Mouse (Mus musculus): ENCODE data around the gene Pmf1.
"Not testable (repeated sequence)": the region's sequence is repeated elsewhere in the genome, so short reads cannot be mapped to it uniquely, and the experiment has no call there.

Pmf1 gene

DNA sequence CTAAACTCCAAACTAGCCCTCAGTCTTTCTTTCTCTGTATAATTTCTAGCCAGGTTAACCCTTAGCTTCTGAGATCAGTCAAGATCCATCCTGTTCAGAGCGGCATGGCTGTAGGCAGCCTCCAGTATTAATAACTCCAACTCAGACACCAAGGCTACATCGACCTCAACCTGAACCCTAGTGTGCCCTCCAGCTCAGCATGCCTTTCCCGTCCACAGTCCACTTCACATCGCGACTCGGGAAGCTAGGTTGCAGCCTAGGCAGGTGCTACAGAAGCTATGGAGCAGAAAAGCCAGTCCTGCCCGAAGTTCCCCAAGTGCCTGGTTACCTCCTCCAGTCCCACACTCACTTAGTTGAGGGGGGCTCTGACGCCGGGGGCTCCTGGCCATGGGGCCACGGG, 27.3 kb upstream of the Pmf1 start:
- DNase-seq, result peak; percentile 69

DNA sequence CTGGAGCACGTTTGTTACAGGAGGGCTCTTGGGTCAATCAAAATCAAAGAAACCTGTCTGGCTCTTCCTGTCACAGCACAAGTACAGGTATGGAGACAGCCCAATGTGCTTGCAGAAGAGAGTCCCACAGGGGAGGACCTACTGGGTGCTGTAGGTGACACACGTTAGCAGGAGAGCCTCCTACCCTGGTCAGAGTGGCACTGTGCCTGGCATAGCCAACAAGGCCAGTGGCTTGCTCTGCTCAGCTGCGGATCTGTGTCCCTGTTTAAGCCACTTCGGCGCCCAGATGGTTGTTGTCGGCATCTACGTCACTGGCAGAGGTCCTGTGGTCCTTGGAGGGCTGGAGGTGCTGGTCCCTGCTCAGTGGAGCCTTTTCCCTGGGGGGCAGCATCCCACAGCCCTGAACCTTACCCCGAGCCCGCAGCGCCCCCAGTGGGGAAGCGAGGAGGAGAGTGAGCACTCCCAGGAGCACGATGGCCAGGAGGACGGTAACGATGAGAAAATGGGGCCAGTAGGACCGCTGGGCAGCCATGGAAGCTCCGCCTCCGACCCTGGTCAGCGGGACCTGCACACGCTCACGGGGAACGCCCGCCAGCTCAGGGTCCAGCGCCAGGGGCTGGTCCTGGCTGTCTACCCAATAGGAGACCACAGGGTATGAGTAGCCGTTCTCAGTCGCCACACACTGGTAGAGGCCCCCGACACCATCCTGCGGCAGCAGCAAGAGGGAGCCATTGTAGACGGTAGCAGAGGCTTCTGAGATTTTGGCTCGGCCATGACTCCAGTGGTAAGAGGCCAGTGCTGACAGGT, 26.5 kb upstream of the Pmf1 start:
- DNase-seq, result peak; percentile 40

DNA sequence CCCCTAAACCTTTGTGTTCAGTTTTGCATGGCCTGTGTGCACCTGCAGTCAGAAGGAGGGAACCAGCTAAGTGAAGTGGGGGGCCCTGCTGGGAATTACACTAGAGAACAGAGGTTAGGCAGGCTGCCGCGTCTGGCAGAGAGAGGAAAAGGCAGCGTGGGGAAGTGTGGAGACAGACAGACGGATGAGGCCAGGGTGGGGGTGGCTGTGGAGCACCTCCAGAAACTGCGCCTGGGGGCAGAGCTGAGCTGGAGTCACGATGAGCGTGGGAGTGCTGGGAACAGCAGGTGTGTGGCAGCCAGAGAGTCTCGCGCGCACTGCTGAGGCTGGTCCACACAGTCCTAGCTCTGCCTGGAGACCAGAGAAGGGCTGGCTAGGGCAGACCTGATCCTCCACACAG, 25.4 kb upstream of the Pmf1 start:
- DNase-seq, result no peak

DNA sequence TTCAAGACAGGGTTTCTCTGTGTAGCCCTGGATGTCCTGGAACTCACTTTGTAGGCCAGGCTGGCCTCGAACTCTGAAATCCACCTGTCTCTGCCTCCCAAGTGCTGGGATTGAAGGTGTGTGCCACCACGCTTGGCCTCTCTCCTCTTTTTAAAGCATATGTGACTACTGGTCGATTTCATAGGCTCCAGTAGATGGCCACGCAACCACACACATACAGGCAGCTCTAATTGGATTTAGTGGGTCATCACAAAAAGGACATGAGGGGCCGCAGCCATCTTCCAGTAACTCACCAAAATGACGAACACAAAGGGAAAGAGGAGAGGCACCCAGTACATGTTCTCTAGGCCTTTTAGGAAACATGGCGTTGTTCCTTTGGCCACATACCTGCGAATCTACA, 18.5 kb upstream of the Pmf1 start:
- DNase-seq, result not testable (repeated sequence)

DNA sequence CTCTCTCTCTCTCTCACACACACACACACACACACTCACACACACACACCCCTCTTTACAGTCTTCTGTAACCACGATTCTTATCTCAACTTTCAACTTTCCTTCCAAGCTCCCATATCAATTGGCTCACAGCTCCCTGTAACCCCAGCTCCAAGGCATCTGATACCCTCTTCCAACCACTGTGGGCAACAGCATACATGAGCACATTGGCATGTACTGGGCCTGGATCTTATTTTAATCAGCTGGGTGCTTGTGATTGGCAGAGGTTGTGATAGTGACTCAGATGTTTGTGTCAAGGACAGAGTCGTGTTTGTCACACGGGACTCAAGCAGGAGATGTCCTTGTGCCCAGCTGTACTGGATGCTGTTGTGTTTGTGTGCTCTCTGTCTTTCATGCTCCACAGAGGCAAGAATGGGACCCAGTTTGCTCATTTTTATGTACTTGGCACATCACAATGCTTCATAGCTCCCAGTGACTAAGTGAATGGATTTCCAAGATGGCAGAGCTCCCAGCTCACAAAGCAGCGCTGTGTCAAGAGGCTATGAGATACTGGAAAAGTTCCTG, 17.3 kb upstream of the Pmf1 start:
- no peak for DNase-seq

DNA sequence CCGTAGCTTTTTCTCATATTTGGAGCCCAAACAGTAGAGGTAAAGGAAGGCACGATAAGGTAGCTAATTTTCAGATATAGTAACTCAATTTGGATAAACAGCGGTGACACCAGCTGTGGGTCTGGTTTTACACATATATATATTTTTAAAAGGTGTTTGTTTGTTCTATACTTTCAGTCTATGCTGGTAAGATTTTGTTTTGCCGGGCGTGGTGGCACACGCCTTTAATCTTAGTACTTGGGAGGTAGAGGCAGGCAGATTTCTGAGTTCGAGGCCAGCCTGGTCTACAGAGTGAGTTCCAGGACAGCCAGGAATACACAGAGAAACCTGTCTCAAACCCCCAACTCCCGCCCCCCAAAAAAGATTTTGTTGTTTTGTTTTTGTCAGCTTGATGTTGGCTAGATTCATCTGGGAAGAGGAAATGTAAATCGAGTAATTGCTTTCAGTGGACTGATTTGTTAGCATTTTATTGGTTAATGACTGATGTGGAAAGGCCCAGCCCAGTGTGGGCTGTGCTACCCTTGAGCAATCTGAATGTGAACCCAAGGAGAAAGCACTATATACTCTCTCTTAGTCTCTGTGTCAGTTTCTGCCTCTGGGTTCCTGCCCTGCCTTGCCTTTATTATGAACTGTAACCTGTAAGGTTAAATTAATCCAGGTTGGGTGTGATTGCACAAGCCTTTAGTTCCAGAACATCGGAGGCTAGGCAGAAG, 15.7 kb upstream of the Pmf1 start:
- DNase-seq, result peak; percentile 54

DNA sequence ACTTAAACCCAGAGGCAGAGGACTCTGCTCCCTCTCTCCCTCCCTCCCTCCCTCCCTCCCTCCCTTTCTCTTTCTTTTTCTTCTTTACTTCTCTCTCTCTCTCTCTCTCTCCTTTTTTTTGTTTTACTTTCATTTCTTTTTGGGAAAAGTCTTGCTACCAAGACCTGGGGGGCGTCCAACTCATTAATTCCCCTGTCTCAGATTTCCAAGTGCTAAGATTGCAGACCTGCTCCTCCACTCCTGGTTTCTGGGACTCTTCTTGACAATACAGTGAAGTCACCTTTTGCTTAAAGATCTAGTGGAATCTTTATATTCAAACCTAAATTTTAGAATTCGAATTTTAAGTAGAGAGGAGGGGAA, 15.2 kb upstream of the Pmf1 start:
- DNase-seq, result no peak

DNA sequence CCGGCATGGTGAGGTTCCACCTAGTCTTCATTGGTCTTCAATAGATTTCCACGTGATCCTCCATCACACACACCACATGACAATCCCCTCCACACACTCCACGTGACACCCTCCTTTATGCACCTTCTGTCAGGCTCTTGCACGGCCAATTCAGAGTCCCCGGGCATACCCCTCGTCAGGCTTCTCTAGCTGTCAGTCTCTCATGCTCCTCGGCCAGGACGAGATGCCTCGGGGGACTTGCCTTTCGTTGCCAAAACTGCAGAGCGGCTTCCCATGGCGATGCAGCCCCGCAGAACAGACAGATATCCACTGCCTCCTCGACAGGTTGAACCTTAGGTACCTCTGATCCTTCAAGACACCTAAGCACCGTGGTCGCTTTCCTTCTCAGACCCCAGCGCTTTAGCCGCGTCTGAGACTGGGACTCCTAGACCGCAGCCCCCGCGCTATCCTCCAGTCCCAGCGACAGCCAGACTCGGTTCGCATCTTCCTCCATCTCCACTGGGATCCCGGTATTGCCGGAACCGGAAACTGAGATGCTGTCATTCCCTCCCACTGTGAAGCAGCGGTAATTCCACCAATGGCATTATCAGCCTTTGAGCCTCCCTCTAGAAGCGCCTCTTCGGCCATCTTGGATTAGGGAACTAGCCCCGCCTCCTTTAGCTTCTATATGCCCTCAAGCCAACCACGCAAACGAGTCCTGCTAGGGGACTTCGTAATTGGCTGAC, 14.6 kb upstream of the Pmf1 start, which contains the start of gene Slc25a44:
Slc25a44 (minus strand) TSS at position 535 of the 725 bp plus-strand sequence.
- DNase-seq, result peak; percentile 99

DNA sequence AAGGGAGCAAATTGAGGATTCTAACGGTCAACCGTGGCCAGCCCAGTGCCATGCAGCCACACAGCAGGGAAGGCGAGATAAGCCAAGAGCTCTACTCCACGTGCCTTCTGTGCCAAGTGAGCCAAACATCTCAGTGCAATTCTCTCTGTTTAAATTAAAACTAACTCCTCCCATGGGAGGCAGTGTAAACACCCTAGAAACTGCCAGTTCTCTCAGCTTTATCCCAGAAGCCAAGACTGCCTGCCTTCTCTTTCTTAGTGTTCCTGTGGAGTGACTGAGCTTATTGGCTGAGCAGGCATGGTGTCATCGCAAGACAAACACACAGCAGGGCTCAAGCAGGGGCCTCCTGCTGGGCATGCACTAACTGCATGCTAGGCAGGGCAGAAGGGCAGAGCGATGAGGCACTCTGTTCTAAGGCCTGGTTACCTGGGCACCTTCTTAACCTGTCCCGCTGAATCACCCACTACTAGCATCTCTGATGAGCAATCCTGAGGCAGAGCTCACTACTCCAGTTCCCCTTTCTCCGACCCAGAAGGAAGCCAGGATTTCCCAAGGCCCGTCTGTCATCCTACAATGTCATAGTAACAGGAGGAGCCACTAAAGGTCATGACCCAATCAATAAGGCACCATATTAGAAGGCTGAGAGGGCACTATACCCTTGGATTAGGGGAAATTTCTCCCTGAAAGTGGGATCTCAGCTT, 12.0 kb upstream of the Pmf1 start:
- DNase-seq, result peak; percentile 67

DNA sequence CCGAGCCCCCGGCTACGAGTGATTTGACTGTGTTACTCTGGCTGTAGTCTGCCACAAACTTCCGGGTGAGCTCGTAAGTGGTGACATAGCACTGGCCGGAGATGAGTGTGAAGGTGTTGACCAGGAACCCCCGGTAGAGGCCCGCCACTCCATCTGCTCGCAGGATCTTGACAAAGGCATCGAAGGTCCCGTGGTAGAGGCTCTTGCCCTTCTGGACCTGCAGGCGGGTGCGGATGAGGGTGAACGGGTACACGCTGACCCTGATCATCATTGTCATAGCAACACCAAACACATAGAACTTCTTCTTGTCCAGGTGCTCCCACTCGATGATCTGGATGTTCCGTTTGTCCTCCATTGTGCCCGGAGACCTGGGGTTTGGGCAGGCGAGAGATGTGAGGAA, 10.6 kb upstream of the Pmf1 start:
- no peak for DNase-seq

DNA sequence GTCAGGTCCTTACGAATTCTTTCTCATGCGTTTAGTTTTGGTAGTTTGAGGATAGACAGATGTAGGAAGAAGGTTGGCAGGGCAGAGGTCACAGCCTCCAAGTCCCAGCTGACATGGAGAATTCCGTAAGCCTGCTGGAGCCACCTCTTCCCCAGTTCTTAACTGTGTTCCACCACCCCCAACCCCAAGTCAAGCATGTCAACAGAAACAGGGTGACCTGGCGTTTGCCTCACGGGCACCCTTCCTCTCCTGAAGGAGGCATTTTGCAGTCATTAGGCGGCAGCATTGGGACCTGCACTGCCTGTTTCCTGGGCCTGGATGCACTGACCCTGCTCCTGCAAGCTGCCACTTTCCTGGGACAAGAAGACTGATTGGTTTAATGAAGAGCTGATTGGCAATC, 7.9 kb upstream of the Pmf1 start:
- DNase-seq, result no peak

DNA sequence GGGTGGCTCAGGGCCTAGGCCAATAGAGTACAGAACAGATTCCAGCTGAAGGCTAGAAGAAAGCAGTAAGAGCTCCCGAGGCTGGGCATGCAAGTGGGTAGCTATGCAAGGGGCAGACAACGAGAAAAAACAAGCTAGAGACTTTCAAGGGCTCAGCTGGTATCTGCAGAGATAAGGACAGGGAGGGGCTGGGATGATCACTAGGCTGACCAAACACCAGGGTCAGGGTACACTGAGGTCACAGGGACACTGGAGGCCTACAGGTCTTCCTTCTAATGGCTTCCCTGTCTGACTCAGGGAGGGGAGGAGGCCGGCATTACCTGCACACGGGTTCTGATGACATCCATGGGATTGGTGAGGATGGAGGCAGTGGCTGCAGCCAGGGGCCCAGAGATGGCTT, 5.5 kb upstream of the Pmf1 start:
- DNase-seq, result no peak

DNA sequence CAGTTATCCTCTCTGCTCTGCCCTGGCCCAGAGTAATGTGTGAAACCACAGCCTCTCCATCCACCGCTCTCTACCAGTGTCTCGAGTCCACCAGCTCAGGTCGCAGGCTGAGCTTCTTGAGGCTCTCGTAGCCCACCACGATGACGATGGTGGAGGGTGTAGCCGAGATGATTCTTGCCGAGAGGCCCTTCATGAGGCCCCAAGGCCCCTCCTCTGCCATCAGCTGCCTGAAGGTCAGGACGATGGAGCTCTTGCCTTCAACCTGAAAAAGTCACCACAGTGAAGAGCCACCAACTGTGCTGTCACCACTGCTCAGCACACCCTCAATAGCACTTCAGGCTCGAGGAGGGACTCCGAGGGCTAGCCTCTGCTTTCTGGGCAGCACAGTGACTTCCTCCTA, 2.5 kb upstream of the Pmf1 start:
- no peak for DNase-seq

DNA sequence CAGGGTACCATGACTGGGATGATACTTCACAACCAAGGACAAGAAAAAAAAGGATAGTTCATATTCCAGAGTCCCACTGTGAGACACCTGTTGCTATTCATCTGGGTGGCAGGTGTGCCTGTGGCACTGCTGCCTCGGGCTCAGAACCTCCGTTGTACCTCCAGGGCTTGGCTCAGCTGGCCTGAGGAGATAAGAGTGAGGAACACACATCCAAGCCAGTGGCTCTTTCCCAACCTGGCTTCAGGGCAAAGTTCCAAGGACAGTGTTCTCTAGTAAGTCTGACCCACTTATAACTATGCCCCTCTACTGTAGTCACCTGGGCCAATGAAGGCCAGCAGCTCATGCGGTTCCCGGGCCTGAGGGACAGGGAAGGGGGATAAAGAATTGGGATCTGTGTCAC, 1.6 kb upstream of the Pmf1 start:
- DNase-seq, result no peak

DNA sequence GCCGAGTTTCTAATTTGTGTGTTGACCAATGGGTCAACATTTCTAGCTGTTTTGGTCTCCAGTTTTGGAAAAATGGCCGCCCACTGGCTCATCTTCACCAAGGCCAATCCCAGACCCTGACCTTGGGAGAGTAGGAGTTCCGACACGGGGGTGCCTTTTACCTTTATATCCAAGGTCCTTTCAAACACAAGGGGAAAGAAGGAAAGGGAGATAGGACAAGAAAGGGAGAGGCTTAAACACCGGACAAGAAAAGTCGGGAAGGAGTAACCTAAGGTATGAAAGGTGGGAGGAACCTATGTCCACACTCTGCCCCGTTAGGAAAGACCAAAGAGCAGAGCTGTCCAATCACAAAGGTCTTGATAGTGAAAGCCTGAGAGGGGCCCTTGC, 507 bp upstream of the Pmf1 start:
- no peak for DNase-seq

DNA sequence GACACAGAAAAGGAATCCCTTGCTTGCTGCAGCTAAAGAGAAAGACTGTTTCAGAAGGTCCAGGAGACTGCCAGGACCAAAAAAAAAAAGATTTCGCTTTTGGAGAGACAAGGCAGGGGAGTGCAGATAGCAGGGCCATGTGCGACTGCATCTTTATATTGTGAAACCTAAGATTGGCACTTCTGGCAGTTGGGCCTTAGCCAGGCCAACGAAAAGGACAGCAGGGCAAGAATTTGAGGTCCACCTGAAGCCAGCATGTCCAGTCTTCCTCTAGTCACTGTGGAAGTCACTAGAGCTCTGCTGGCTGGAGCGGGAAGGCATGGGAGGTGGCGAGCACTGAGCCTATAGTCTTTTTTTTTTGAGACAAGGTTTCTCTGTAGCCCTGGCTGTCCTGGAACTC, 1.2 kb downstream of the Pmf1 start:
- no peak for DNase-seq

DNA sequence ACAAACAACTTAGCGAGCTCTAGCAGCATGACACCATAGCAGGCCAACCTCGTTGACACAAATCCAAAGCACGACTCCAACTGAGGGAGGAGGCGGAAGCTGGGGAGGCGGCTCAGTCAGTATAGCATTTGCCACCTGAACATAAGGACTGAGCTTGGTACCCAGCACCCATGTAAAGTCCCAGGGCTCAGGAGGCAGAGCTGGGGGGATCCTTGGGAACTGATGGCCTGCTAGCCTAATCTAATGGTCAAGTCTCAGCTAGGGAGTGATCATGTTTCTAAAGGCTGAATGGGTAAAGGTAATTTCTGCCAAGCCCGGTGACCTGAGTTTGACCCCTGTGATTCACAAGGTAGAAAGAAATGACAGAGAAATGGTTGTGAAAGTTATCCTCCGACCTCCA, 2.6 kb downstream of the Pmf1 start:
- no peak for DNase-seq

DNA sequence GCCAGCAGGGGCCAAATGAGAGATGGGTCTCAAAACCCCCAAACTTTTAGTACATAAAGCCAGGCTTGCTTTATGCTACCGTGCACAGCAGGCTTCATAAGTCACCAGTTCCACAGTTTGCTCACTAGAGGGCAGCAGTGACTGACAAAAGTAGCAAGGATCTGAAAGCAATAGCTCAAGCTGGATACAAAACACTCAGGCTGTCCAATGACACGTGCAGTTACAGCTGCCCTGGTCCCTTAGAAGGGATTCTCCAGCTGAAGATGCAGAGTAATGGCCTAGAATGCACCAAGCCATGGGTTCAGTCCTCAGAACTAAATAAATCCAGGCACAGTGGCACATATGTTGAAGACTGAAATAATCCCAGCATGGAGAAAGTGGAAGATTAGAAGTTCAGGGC, 3.0 kb downstream of the Pmf1 start:
- peak; percentile 74 for DNase-seq

DNA sequence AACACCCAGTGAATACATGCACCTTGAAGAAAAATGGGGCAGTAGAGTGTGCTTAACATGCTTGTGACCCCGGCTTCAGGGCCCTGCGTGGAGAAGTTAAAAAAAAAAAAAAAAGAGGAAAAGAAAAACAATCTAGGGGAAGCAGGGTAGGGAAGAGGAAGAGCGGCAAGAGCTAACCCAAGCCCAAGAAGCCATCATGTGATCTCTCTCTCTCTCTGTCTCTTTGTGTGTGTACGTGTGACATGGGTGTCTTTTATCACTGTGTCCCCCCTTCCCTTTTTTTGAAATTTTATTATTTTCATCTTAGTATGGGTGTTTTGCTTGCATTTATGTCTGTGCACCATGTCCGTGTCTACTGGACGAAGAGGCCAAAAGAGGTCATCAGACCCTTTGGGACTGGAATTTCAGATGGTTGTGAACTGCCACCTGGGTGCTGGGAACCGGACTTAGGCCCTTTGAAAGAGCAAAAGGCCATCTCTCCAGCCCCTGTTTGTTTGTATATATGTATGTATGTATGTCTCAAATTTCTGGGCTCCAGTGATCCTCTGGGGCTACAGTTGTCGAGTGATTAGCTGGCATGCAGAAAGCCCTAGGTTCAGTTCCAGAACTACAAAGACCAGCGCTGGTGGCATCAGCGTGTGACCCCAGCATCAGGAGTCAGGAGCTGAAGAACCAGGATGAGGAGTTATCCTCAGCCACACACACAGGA, 6.5 kb downstream of the Pmf1 start:
- no peak for DNase-seq

DNA sequence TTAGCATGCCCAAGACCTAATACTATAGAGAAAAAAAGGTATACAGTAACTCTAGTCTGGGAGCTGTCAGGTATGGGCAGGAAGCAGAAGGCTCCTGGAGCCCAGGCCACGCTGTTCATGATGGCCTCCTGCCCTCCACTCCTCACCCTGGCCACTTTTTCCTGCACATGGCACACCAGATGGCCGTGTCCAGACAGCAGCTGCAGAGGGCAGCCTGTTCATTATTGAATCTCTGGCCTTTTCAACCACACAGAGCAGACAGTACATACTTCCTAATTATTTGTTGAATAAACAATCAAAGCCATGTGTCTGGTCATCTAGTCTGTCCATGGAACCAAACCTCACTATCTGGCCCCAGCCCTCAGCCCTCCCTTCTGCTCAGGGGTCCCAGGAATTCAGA, 11.5 kb downstream of the Pmf1 start:
- no peak for DNase-seq

DNA sequence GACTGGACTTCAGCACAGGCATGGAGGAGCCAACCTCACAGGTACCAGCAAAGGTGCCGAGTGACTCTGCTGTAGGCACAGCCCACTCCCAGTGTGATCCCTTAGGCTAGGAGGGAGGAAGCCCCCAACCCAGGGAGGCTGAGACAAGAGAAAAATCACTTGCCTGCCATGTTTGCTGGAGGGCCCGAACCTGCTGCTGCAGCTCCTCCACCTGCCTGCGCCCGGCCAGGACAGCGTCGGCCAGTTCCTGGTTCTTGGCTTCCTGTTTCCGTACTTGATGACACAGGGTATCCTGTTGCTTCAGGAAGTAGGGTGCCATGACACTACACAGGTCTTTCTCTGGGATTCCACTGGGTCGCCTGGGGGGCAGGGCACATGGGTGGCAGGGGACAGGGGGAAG, 14.4 kb downstream of the Pmf1 start:
- DNase-seq, result no peak

DNA sequence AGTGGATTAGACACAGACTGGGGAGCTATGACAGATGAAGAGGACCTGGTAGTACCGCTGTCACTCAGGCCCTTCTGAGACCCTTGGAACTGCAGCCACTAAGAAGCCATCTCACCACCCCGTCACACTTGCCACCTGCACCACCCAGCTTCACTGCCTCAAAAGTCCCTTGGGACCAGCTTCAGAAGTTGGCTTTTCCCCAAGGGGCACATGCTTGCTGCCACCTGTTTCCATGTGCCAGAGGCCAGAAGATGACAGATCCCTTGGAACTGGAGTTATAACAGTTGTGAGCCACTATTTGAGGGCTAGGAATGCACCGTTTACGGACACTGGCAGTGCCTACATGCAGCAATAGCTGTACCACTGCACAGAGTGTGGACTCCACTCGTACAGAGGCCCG, 14.8 kb downstream of the Pmf1 start:
- no peak for DNase-seq

Measured in kidney, adult 9 months (tissue).